Mouse (Mus musculus): ENCODE results near the gene Gpr137b. TPM values are rescaled to one million over a fixed set of nuclear protein-coding genes. Genes with fewer than 3 reads are reported as not detected.
"Not testable (repeated sequence)": the region's sequence is repeated elsewhere in the genome, so short reads cannot be mapped to it uniquely, and the experiment has no call there.

The Gpr137b gene
- polyA plus RNA-seq, 1 experiment from 2014 or later = 15.7 TPM

GRCm38 (mm10) chr13:13414206-13414605 lies 20.4 kb upstream of the Gpr137b start:
- Histone ChIP-seq H3K36me3 (ENCODE audit: control insufficient read depth, insufficient read depth, low read length) (no peaks in the 10 kb centered on the region), H3K9me3 (ENCODE audit: control insufficient read depth, low read length) (no peaks in the 10 kb centered on the region), H3K4me1 (ENCODE audit: control insufficient read depth, insufficient read depth, low read length) (no peaks in the 10 kb centered on the region), H3K4me2 (replicated peaks; ENCODE audit: low read depth, low read length) (no peak overlapping the region), H3K27me3 (ENCODE audit: control insufficient read depth, insufficient read depth, low read length) (no peaks in the 10 kb centered on the region), H3K4me3 (ENCODE audit: low read length) (no peak overlapping the region), H3K27ac (ENCODE audit: low read depth, low read length) (no peak overlapping the region), H3K9ac (ENCODE audit: low read depth, low read length) (no peak overlapping the region)
- ATAC-seq (ENCODE audit: low FRiP score, low TSS enrichment) = no peak
- 75% methylated on average over 3 of the region's 3 CpGs for WGBS

- H3K27ac ChIP-seq (ENCODE audit: low read depth, low read length); ATAC-seq (ENCODE audit: low FRiP score, low TSS enrichment); H3K27me3 ChIP-seq (ENCODE audit: control insufficient read depth, insufficient read depth, low read length); H3K36me3 ChIP-seq (ENCODE audit: control insufficient read depth, insufficient read depth, low read length); H3K9me3 ChIP-seq (ENCODE audit: control insufficient read depth, low read length); H3K4me2 ChIP-seq (replicated peaks; ENCODE audit: low read depth, low read length); H3K9ac ChIP-seq (ENCODE audit: low read depth, low read length); H3K4me3 ChIP-seq (ENCODE audit: low read length); H3K4me1 ChIP-seq (ENCODE audit: control insufficient read depth, insufficient read depth, low read length): not testable (repeated sequence)
- no CpG with 5 or more reads among the region's 6 CpGs for WGBS
Observed at GRCm38 (mm10) chr13:13405511-13405910, 11.7 kb upstream of the Gpr137b start.

GRCm38 (mm10) chr13:13404517-13405155 lies 10.8 kb upstream of the Gpr137b start:
- not testable (repeated sequence) for H3K4me3 ChIP-seq (ENCODE audit: low read length); H3K9ac ChIP-seq (ENCODE audit: low read depth, low read length); H3K36me3 ChIP-seq (ENCODE audit: control insufficient read depth, insufficient read depth, low read length); H3K4me1 ChIP-seq (ENCODE audit: control insufficient read depth, insufficient read depth, low read length); H3K9me3 ChIP-seq (ENCODE audit: control insufficient read depth, low read length); H3K4me2 ChIP-seq (replicated peaks; ENCODE audit: low read depth, low read length); H3K27ac ChIP-seq (ENCODE audit: low read depth, low read length); H3K27me3 ChIP-seq (ENCODE audit: control insufficient read depth, insufficient read depth, low read length); ATAC-seq (ENCODE audit: low FRiP score, low TSS enrichment)
- WGBS = 78% methylated on average over 6 of the region's 6 CpGs

- not testable (repeated sequence) for H3K9me3 ChIP-seq (ENCODE audit: control insufficient read depth, low read length); H3K4me3 ChIP-seq (ENCODE audit: low read length); H3K36me3 ChIP-seq (ENCODE audit: control insufficient read depth, insufficient read depth, low read length); H3K27me3 ChIP-seq (ENCODE audit: control insufficient read depth, insufficient read depth, low read length); H3K9ac ChIP-seq (ENCODE audit: low read depth, low read length); ATAC-seq (ENCODE audit: low FRiP score, low TSS enrichment); H3K27ac ChIP-seq (ENCODE audit: low read depth, low read length); H3K4me2 ChIP-seq (replicated peaks; ENCODE audit: low read depth, low read length); H3K4me1 ChIP-seq (ENCODE audit: control insufficient read depth, insufficient read depth, low read length)
- 87% methylated on average over 4 of the region's 6 CpGs for WGBS
Observed at GRCm38 (mm10) chr13:13403839-13404238, 10.0 kb upstream of the Gpr137b start.

- not testable (repeated sequence) for H3K36me3 ChIP-seq (ENCODE audit: control insufficient read depth, insufficient read depth, low read length); H3K27ac ChIP-seq (ENCODE audit: low read depth, low read length); H3K27me3 ChIP-seq (ENCODE audit: control insufficient read depth, insufficient read depth, low read length); ATAC-seq (ENCODE audit: low FRiP score, low TSS enrichment); H3K4me3 ChIP-seq (ENCODE audit: low read length); H3K9me3 ChIP-seq (ENCODE audit: control insufficient read depth, low read length); H3K9ac ChIP-seq (ENCODE audit: low read depth, low read length); H3K4me1 ChIP-seq (ENCODE audit: control insufficient read depth, insufficient read depth, low read length); H3K4me2 ChIP-seq (replicated peaks; ENCODE audit: low read depth, low read length)
- WGBS = 79% methylated on average over 2 of the region's 3 CpGs
Observed at GRCm38 (mm10) chr13:13403366-13403765, 9.6 kb upstream of the Gpr137b start.

GRCm38 (mm10) chr13:13402818-13403217 lies 9.0 kb upstream of the Gpr137b start:
- not testable (repeated sequence) for H3K36me3 ChIP-seq (ENCODE audit: control insufficient read depth, insufficient read depth, low read length); ATAC-seq (ENCODE audit: low FRiP score, low TSS enrichment); H3K4me1 ChIP-seq (ENCODE audit: control insufficient read depth, insufficient read depth, low read length); H3K27ac ChIP-seq (ENCODE audit: low read depth, low read length); H3K4me2 ChIP-seq (replicated peaks; ENCODE audit: low read depth, low read length); H3K9me3 ChIP-seq (ENCODE audit: control insufficient read depth, low read length); H3K4me3 ChIP-seq (ENCODE audit: low read length); H3K27me3 ChIP-seq (ENCODE audit: control insufficient read depth, insufficient read depth, low read length); H3K9ac ChIP-seq (ENCODE audit: low read depth, low read length)
- 77% methylated on average over 5 of the region's 5 CpGs for WGBS

- not testable (repeated sequence) for H3K4me1 ChIP-seq (ENCODE audit: control insufficient read depth, insufficient read depth, low read length); H3K27ac ChIP-seq (ENCODE audit: low read depth, low read length); ATAC-seq (ENCODE audit: low FRiP score, low TSS enrichment); H3K27me3 ChIP-seq (ENCODE audit: control insufficient read depth, insufficient read depth, low read length); H3K9me3 ChIP-seq (ENCODE audit: control insufficient read depth, low read length); H3K4me3 ChIP-seq (ENCODE audit: low read length); H3K4me2 ChIP-seq (replicated peaks; ENCODE audit: low read depth, low read length); H3K36me3 ChIP-seq (ENCODE audit: control insufficient read depth, insufficient read depth, low read length); H3K9ac ChIP-seq (ENCODE audit: low read depth, low read length)
- 81% methylated on average over 3 of the region's 3 CpGs for WGBS
Observed at GRCm38 (mm10) chr13:13400851-13401250, 7.0 kb upstream of the Gpr137b start.

- 2% methylated on average over 12 of the region's 15 CpGs for WGBS
- H3K27ac ChIP-seq (ENCODE audit: low read depth, low read length); H3K9me3 ChIP-seq (ENCODE audit: control insufficient read depth, low read length); ATAC-seq (ENCODE audit: low FRiP score, low TSS enrichment); H3K27me3 ChIP-seq (ENCODE audit: control insufficient read depth, insufficient read depth, low read length); H3K36me3 ChIP-seq (ENCODE audit: control insufficient read depth, insufficient read depth, low read length); H3K9ac ChIP-seq (ENCODE audit: low read depth, low read length); H3K4me1 ChIP-seq (ENCODE audit: control insufficient read depth, insufficient read depth, low read length): not testable (repeated sequence)
- Histone ChIP-seq H3K4me2 (replicated peaks; ENCODE audit: low read depth, low read length) (peak overlapping the region; percentile 37), H3K4me3 (ENCODE audit: low read length) (peak overlapping the region; percentile 32)
Observed at GRCm38 (mm10) chr13:13394096-13394395, 232 bp upstream of the Gpr137b start.

GRCm38 (mm10) chr13:13378168-13378859 lies 15.5 kb downstream of the Gpr137b start:
- H3K9me3 ChIP-seq (ENCODE audit: control insufficient read depth, low read length); H3K27ac ChIP-seq (ENCODE audit: low read depth, low read length); H3K4me2 ChIP-seq (replicated peaks; ENCODE audit: low read depth, low read length); H3K9ac ChIP-seq (ENCODE audit: low read depth, low read length); ATAC-seq (ENCODE audit: low FRiP score, low TSS enrichment); H3K4me3 ChIP-seq (ENCODE audit: low read length); H3K36me3 ChIP-seq (ENCODE audit: control insufficient read depth, insufficient read depth, low read length); H3K4me1 ChIP-seq (ENCODE audit: control insufficient read depth, insufficient read depth, low read length); H3K27me3 ChIP-seq (ENCODE audit: control insufficient read depth, insufficient read depth, low read length): not testable (repeated sequence)
- WGBS = 90% methylated on average over 1 of the region's 7 CpGs

Measured in kidney, embryonic 14.5 days (tissue).